In the genomic region with DNA sequence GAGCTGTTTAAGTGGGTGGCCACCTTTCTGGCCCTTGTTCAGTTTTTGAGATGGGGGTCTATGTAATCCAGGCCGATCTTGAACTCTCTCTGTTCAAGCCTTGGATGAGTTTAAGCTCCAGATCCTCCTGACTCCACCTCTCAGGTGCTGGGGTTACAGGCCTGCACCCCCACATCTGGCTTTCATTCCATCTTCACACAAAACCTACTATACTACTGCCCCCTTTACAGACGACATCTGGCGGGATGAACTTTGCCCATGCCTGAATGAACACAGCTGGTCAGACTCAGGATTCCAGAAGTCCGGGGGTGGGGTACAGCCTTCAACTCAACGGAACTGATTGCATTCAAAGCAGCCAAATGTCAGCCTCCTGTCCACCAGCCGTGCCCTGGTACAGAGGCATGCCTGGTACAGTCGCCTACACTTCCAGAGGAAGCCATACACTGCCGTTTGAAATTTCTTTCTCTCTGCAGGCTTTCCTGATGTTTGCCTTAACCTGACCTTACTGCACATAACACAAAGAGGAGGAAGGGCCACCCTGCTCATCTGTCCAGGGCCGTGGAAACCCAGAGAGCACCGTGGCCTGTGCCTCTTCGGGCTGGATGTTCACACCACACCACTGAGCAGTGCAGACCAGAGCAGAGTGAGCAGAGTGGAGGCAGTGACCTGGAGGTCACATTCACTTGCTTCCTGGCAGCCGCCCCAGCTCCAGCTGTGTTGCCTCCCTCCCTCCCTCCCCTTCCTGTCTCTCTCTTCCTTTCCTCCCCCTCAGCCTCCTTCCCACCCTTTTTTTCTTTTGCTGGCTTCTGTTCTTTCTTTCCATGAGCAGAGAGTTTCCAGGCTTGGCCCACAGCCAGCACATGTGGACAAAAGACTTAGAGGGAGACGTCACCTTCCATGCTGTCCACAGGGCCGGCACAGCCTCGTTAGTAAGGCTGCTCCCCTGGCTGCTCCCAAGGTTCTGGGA, we compare ENCODE assay signal across 8 mouse cellular contexts. TPM values are rescaled to one million over a fixed set of nuclear protein-coding genes. Genes with fewer than 3 reads are reported as not detected.
DNase-seq lines count a peak whose midpoint lies in the region; ATAC-seq lines count a peak whose summit lies in the region.

No protein-coding gene starts in this region.

- no peaks in the 10 kb centered on the region for H3K36me3 ChIP-seq in embryonic facial prominence, embryonic 12.5 days
- peaks cover 13% of the 10 kb centered on the region; the same call in 1 of the 2 replicates for H3K36me3 ChIP-seq in heart, embryonic 10.5 days
- H3K36me3 ChIP-seq in liver, embryonic 16.5 days (ENCODE audit: control insufficient read depth, insufficient read depth): no peaks in the 10 kb centered on the region
- H3K36me3 ChIP-seq in neural tube, embryonic 15.5 days: no peaks in the 10 kb centered on the region

- DNase-seq in adrenal gland, adult 2 months: peak; percentile 67
- peak; percentile 88 for DNase-seq in heart, embryonic 10.5 days (ENCODE audit: low spot score)
- DNase-seq in kidney, adult 8-10 months: peak; percentile 48 to 62
- DNase-seq in spleen, postnatal 10 days (ENCODE audit: low spot score in 2 of 2): no peak
- no peak for DNase-seq in cerebellum, adult 9-10 months

- 12% methylated on average over 15 of the region's 15 CpGs for WGBS in embryonic facial prominence, embryonic 12.5 days
- WGBS in heart, embryonic 10.5 days: 33% methylated on average over 15 of the region's 15 CpGs
- WGBS in liver, embryonic 16.5 days (ENCODE audit: insufficient replicate concordance): 44% methylated on average over 15 of the region's 15 CpGs
- 18% methylated on average over 15 of the region's 15 CpGs for WGBS in neural tube, embryonic 15.5 days

- no peak overlapping the region for H3K9ac ChIP-seq in embryonic facial prominence, embryonic 12.5 days
- no peak overlapping the region for H3K9ac ChIP-seq in liver, embryonic 16.5 days (ENCODE audit: low read depth, low read length)
- H3K9ac ChIP-seq in neural tube, embryonic 15.5 days (replicated peaks): no peak overlapping the region

- no peaks in the 10 kb centered on the region for H3K9me3 ChIP-seq in embryonic facial prominence, embryonic 12.5 days
- no peaks in the 10 kb centered on the region for H3K9me3 ChIP-seq in heart, embryonic 10.5 days
- no peaks in the 10 kb centered on the region for H3K9me3 ChIP-seq in liver, embryonic 16.5 days (replicated peaks; ENCODE audit: control insufficient read depth, low read length)
- no peaks in the 10 kb centered on the region for H3K9me3 ChIP-seq in neural tube, embryonic 15.5 days (replicated peaks)

- peak overlapping the region; percentile 91 for H3K27ac ChIP-seq in embryonic facial prominence, embryonic 12.5 days
- H3K27ac ChIP-seq in heart, embryonic 10.5 days: peak overlapping the region; percentile 85
- no peak overlapping the region for H3K27ac ChIP-seq in liver, embryonic 16.5 days (ENCODE audit: low read length)
- peak overlapping the region; percentile 51 for H3K27ac ChIP-seq in neural tube, embryonic 15.5 days (replicated peaks)

- peak overlapping the region; percentile 16 for H3K4me2 ChIP-seq in embryonic facial prominence, embryonic 12.5 days (replicated peaks)
- H3K4me2 ChIP-seq in liver, embryonic 16.5 days (ENCODE audit: low read depth, low read length): no peak overlapping the region
- no peak overlapping the region; the same call in 1 of the 2 replicates for H3K4me2 ChIP-seq in neural tube, embryonic 15.5 days

- peak; percentile 89 for ATAC-seq in embryonic facial prominence, embryonic 12.5 days (ENCODE audit: insufficient number of reproducible peaks, insufficient read depth, low FRiP score, low TSS enrichment)
- ATAC-seq in liver, embryonic 16.5 days (ENCODE audit: low read depth): peak; percentile 70
- ATAC-seq in neural tube, embryonic 15.5 days (ENCODE audit: low FRiP score): peak; percentile 60

- peaks cover 61% of the 10 kb centered on the region for H3K4me1 ChIP-seq in embryonic facial prominence, embryonic 12.5 days
- H3K4me1 ChIP-seq in heart, embryonic 10.5 days: peaks cover 67% of the 10 kb centered on the region
- H3K4me1 ChIP-seq in liver, embryonic 16.5 days (ENCODE audit: control insufficient read depth, low read depth, low read length): peaks cover 3% of the 10 kb centered on the region
- peaks cover 71% of the 10 kb centered on the region for H3K4me1 ChIP-seq in neural tube, embryonic 15.5 days

- no peak overlapping the region for H3K4me3 ChIP-seq in embryonic facial prominence, embryonic 12.5 days
- H3K4me3 ChIP-seq in heart, embryonic 10.5 days: no peak overlapping the region; the same call in 1 of the 2 replicates
- H3K4me3 ChIP-seq in liver, embryonic 16.5 days (ENCODE audit: low read depth, low read length): no peak overlapping the region
- H3K4me3 ChIP-seq in neural tube, embryonic 15.5 days (replicated peaks): no peak overlapping the region

- no peaks in the 10 kb centered on the region for H3K27me3 ChIP-seq in embryonic facial prominence, embryonic 12.5 days
- H3K27me3 ChIP-seq in heart, embryonic 10.5 days (ENCODE audit: insufficient read depth, poor library complexity, severe bottlenecking): no peaks in the 10 kb centered on the region
- H3K27me3 ChIP-seq in liver, embryonic 16.5 days (ENCODE audit: control insufficient read depth, insufficient read depth, low read depth, low read length): no peaks in the 10 kb centered on the region
- H3K27me3 ChIP-seq in neural tube, embryonic 15.5 days (replicated peaks): no peaks in the 10 kb centered on the region

RNA-seq across cellular contexts. Expression of a gene that starts 14.8 kb away (rescaled TPM):
- 10 to 100 TPM in 1 of 2 experiments, 1 to 10 TPM in 1; 7.5 to 14.6 TPM for total RNA-seq in adrenal gland, adult 2 months (2021)
- 6.0 and 9.0 TPM in 2 replicates for polyA plus RNA-seq in adrenal gland, adult 2 months (2012; rRNA removed)
- polyA plus RNA-seq in embryonic facial prominence, embryonic 12.5 days (2016; fragmentation: Nextera tagmentation; extraction: Ambion mirVana): 36.1 and 37.7 TPM in 2 replicates
- 22.8 and 29.6 TPM in 2 replicates for polyA plus RNA-seq in heart, embryonic 10.5 days (2016; fragmentation: Nextera tagmentation; extraction: Ambion mirVana)
- 0.96 and 1.1 TPM in 2 replicates for polyA plus RNA-seq in liver, embryonic 16.5 days (2015; fragmentation: Nextera tagmentation; extraction: Ambion mirVana)
- polyA plus RNA-seq in neural tube, embryonic 15.5 days (2015; fragmentation: Nextera tagmentation; extraction: Ambion mirVana): 14.8 and 15.0 TPM in 2 replicates

RNA-seq across cellular contexts. Expression of a gene that starts 30.8 kb away (rescaled TPM):
- 10 to 100 TPM; 20.4 to 27.3 TPM for total RNA-seq in adrenal gland, adult 2 months (2021)
- polyA plus RNA-seq in adrenal gland, adult 2 months (2012; rRNA removed): 18.7 and 20.7 TPM in 2 replicates
- 40.5 and 41.1 TPM in 2 replicates for polyA plus RNA-seq in embryonic facial prominence, embryonic 12.5 days (2016; fragmentation: Nextera tagmentation; extraction: Ambion mirVana)
- 16.5 and 16.8 TPM in 2 replicates for polyA plus RNA-seq in heart, embryonic 10.5 days (2016; fragmentation: Nextera tagmentation; extraction: Ambion mirVana)
- 10.7 and 11.9 TPM in 2 replicates for polyA plus RNA-seq in liver, embryonic 16.5 days (2015; fragmentation: Nextera tagmentation; extraction: Ambion mirVana)
- 44.8 and 45.3 TPM in 2 replicates for polyA plus RNA-seq in neural tube, embryonic 15.5 days (2015; fragmentation: Nextera tagmentation; extraction: Ambion mirVana)

RNA-seq across cellular contexts. Expression of a gene that starts 42.6 kb away (rescaled TPM):
- not detected for total RNA-seq in adrenal gland, adult 2 months (2021)
- 0.52 and 0.54 TPM in 2 replicates for polyA plus RNA-seq in adrenal gland, adult 2 months (2012; rRNA removed)
- 1.9 TPM in 1 of 2 replicates, not detected in the other for polyA plus RNA-seq in embryonic facial prominence, embryonic 12.5 days (2016; fragmentation: Nextera tagmentation; extraction: Ambion mirVana)
- polyA plus RNA-seq in heart, embryonic 10.5 days (2016; fragmentation: Nextera tagmentation; extraction: Ambion mirVana): 1.5 TPM in 1 of 2 replicates, not detected in the other
- polyA plus RNA-seq in liver, embryonic 16.5 days (2015; fragmentation: Nextera tagmentation; extraction: Ambion mirVana): 1.4 TPM in 2 replicates
- 2.0 and 3.5 TPM in 2 replicates for polyA plus RNA-seq in neural tube, embryonic 15.5 days (2015; fragmentation: Nextera tagmentation; extraction: Ambion mirVana)

RNA-seq across cellular contexts. Expression of a gene that starts 49.5 kb away (rescaled TPM):
- 100 to 1,000 TPM; 137 to 247 TPM for total RNA-seq in adrenal gland, adult 2 months (2021)
- 964 and 1,102 TPM in 2 replicates for polyA plus RNA-seq in adrenal gland, adult 2 months (2012; rRNA removed)
- polyA plus RNA-seq in embryonic facial prominence, embryonic 12.5 days (2016; fragmentation: Nextera tagmentation; extraction: Ambion mirVana): 299 and 324 TPM in 2 replicates
- 404 and 515 TPM in 2 replicates for polyA plus RNA-seq in heart, embryonic 10.5 days (2016; fragmentation: Nextera tagmentation; extraction: Ambion mirVana)
- 195 and 209 TPM in 2 replicates for polyA plus RNA-seq in liver, embryonic 16.5 days (2015; fragmentation: Nextera tagmentation; extraction: Ambion mirVana)
- polyA plus RNA-seq in neural tube, embryonic 15.5 days (2015; fragmentation: Nextera tagmentation; extraction: Ambion mirVana): 495 and 582 TPM in 2 replicates

Comparison
In these comparisons a context has a peak if more than half of its experiments do, and no peak if none do; other contexts are left out.
1. DNase-seq: peak in adrenal gland, adult 2 months (single experiment), heart, embryonic 10.5 days (single experiment) and kidney, adult 8-10 months (2 of 2); none in spleen, postnatal 10 days (0 of 2) and cerebellum, adult 9-10 months (single experiment).
2. Peak in every context shown above with its lines, with median percentiles within 50 percentile points of each other: ATAC-seq.